Mouse (Mus musculus): ENCODE measurements around the gene Pam16.
"Not testable (repeated sequence)": the region's sequence is repeated elsewhere in the genome, so short reads cannot be mapped to it uniquely, and the experiment has no call there.

The Pam16 gene

GRCm38 (mm10) chr16:4594814-4595526, 29.8 kb downstream of the Pam16 start:
- DNase-seq (ENCODE audit: extremely low spot score, low read depth, low spot score), result no peak

DNA sequence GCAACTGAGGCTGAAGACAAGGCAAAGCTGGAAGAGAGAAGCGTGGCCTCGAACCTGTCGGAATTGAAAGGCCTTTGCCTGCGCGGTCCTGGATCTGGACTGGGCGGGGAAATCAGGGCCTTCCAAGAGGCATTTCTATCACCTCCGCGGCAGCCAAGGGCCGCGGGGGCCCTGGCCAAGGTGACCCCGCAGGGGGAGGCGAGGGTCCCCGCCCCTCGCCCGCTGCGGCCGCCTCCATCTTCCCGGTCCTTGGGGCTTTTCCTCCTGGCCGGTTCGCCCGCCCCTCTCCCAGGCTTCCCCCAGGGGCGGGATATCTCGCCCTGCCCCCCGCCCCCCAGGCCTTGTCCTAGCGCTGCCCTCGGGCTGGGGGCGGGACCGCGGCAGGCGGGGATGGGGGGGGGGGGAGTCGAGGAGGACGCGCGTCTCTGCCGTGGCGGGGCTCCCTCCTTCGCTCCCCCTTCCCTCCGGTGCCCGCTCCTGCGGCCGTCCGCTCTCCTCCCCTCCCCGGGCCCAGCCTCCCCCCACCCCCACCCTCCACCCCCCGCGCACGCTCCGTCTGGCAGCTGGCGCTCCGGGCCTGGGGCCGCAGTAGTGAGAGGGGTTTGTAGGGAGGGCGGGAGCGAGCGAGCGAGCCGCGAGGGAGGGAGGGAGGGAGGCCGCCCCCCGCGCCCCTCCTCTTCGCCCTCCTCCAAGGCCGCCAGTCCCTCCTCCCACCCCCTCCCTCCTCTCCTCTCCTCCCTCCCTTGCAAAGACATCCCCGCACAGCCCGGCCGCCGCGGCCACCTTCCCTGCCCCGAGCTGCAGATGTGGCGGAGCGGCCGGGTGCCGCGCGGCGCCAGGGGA, 30.6 kb downstream of the Pam16 start, which contains the start of gene Glis2:
Gene Glis2, plus strand, starts transcription at position 743 of the 843 bp plus-strand sequence.
- no peak for DNase-seq (ENCODE audit: extremely low spot score, low read depth, low spot score)

DNA sequence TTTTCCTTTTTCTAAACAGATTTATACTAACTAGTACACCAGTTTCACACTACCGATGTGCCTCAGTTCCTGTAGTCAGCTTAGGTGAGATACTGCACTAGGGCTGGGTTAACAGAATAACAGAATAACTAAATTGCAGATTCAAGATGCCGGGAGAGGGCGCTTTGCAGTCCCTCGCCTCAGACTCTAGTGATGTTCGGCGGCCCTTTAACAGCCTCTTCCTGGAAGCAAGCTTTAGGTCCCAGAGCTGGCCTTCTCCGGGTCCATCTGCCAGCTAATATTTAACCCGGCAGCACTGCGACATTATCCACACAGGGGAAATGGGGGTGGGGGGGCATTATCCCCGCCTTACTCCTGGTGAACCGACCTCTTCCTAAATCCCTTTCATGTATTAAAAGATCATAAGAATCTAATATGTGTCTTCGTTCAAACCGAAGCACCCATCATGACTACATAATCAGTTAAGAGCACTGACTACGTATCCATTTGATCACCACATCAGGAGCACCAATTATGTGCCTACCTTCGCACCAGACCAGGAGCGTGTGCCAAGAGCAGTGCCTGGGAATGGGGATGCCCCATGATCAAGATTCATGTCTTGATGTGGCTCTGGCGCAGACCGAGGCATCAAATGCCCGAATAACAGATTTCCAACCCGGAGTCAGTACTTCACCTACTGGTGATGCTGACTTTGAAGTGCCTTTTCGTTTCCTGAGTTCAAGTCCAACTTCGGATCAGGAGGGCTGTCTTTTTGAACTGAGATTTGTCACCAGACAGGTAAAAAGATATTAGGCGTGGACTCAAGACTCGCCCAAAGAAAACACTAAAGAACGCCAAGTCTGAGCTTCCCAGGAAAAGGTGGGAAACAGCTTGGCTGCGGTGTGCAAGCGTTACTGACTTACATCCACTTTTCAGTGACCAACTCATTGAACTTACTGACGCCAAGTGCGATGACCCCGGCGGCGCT, 31.6 kb downstream of the Pam16 start:
- DNase-seq (ENCODE audit: extremely low spot score, low read depth, low spot score), result no peak

DNA sequence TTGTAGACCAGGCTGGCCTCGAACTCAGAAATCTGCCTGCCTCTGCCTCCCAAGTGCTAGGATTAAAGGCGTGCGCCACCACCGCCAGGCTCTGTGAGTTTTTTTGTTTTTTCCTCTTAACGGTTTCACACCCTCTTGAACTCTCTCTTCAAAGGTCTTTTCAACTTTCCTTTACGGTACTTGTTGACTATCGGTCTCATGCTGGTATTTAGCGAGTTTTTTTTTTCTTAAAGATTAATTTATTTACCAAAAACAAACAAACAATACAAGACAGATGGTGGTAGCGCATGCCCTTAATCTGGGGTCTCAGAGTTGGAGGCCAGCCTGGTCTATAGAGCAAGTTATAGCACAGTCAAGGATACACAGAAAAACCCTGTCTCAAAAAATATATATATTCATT, 34.6 kb downstream of the Pam16 start:
- no peak for DNase-seq (ENCODE audit: extremely low spot score, low read depth, low spot score)

GRCm38 (mm10) chr16:4587516-4588210, 37.1 kb downstream of the Pam16 start:
- no peak for DNase-seq (ENCODE audit: extremely low spot score, low read depth, low spot score)

GRCm38 (mm10) chr16:4586531-4587123, 38.2 kb downstream of the Pam16 start:
- DNase-seq (ENCODE audit: extremely low spot score, low read depth, low spot score), result peak; percentile 81

- DNase-seq (ENCODE audit: extremely low spot score, low read depth, low spot score), result no peak
Measured at GRCm38 (mm10) chr16:4585642-4586530, 38.9 kb downstream of the Pam16 start.

DNA sequence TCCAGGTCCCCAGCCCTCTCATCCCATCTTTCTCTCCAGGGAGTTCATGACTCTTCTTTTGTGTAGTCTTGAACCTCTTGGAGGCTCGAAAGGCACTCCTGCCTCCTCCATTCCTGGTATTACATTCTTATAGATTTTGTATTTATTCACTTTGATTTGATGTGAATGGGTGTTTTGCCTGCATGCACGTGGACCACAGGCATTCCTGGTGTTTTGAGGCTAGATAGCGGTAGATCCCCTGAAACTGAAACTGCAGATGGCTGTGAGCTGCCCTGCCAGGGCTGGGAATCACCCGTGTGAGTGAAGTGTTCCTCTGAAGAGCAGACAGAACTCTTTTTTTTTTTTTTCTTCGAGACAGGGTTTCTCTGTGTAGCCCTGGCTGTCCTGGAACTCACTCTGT, 40.4 kb downstream of the Pam16 start:
- DNase-seq (ENCODE audit: extremely low spot score, low read depth, low spot score), result no peak

GRCm38 (mm10) chr16:4583807-4584206, 41.0 kb downstream of the Pam16 start:
- DNase-seq (ENCODE audit: extremely low spot score, low read depth, low spot score), result no peak

GRCm38 (mm10) chr16:4581179-4581578, 43.6 kb downstream of the Pam16 start:
- DNase-seq (ENCODE audit: extremely low spot score, low read depth, low spot score), result not testable (repeated sequence)

- no peak for DNase-seq (ENCODE audit: extremely low spot score, low read depth, low spot score)
Measured at GRCm38 (mm10) chr16:4578630-4579029, 46.2 kb downstream of the Pam16 start.

- DNase-seq (ENCODE audit: extremely low spot score, low read depth, low spot score), result no peak
Measured at GRCm38 (mm10) chr16:4576873-4577272, 47.9 kb downstream of the Pam16 start.

DNA sequence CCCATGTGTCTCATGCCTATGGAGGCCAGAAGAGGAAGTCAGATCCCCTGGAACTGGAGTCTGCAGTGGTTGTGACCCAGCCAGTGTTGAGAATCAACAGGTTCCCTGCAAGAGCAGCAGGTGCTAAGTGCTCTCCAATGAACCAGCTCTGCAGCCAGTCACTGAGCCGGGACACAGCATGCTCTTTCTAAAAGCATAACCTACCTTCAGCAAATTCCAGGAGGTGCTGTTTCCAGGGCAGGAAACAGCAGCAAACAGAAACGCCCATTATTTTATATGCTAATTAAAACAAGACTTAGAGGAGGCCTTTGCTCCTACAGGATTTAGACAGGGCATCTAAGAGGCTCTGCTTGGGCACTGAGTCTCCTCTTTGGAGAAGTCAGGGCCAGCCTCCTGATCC, 48.8 kb downstream of the Pam16 start:
- DNase-seq (ENCODE audit: extremely low spot score, low read depth, low spot score), result no peak

GRCm38 (mm10) chr16:4570737-4571136, 54.1 kb downstream of the Pam16 start:
- no peak for DNase-seq (ENCODE audit: extremely low spot score, low read depth, low spot score)

DNA sequence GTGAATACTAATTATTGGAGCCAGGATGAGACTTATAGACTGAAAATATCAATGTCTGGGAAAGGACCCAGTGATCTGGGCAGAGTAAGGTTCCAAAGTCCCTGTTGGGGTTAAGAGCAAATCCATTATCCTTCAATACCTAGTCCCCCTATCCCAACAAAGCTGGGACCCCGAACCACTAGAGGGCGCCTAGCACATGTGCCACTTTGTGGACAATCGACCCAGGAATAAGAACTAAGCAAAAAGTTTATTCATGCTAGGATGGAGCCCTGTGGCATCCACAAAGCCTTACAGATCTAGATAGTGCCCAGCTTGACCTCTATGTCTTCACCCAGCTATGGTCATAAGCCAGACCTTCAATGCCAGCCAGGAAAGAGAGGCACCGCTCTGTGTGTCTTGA, 56.9 kb downstream of the Pam16 start:
- no peak for DNase-seq (ENCODE audit: extremely low spot score, low read depth, low spot score)

All from hindlimb bud, embryonic 11.5 days (tissue).